Mouse (Mus musculus): ENCODE data around the gene Fezf2.

- no peak for TF ChIP-seq CTCF (IDR thresholded peaks at IDR 0.05; ENCODE audit: low read depth, low read length)
- no peak for TF ChIP-seq POLR2A (IDR thresholded peaks at IDR 0.05; ENCODE audit: insufficient read depth, low read length)
Observed at GRCm38 (mm10) chr14:12377883-12378282, 29.9 kb upstream of the Fezf2 start.
